Mouse (Mus musculus) heart, embryonic 13.5 days (tissue): ENCODE results near the gene Clasp1. TPM values are rescaled to one million over a fixed set of nuclear protein-coding genes. Genes with fewer than 3 reads are reported as not detected.

Source experiments
- ATAC-seq: fragments of 200-750 bp; cut with Nextera tagmentation; 2 replicates; pipeline ENCODE4 v1.8.0; 2017; ENCODE audit warnings: moderate TSS enrichment; ENCODE audit not compliant: insufficient number of reproducible peaks, low FRiP score, low TSS enrichment; ENCODE audit errors: extremely low read depth
- H3K27ac ChIP-seq: fragments of 300-500 bp; sonication (generic); replicated peaks from 2 replicates; pipeline ENCODE4 v1.5.1; 2015; ENCODE audit warnings: moderate library complexity, mild to moderate bottlenecking, inconsistent platforms
- H3K27me3 ChIP-seq: fragments of 300-500 bp; sonication (generic); replicated peaks from 2 replicates; pipeline ENCODE4 v1.6.1; 2015; ENCODE audit warnings: mild to moderate bottlenecking, inconsistent platforms
- H3K36me3 ChIP-seq: fragments of 300-500 bp; sonication (generic); 2 replicates; pipeline ENCODE4 v1.6.1; 2015; ENCODE audit warnings: mild to moderate bottlenecking, inconsistent platforms
- H3K4me1 ChIP-seq: fragments of 300-500 bp; sonication (generic); 2 replicates; pipeline ENCODE4 v1.6.1; 2015; ENCODE audit warnings: inconsistent platforms
- H3K4me2 ChIP-seq: fragments of 300-500 bp; sonication (generic); 2 replicates; pipeline ENCODE4 v1.6.1; 2015; ENCODE audit warnings: inconsistent platforms, mild to moderate bottlenecking, moderate library complexity
- H3K4me3 ChIP-seq: fragments of 300-500 bp; sonication (generic); 2 replicates; pipeline ENCODE4 v1.5.1; 2015; ENCODE audit warnings: moderate library complexity, mild to moderate bottlenecking, inconsistent platforms
- H3K9ac ChIP-seq: fragments of 300-500 bp; sonication (generic); 2 replicates; pipeline ENCODE4 v1.6.1; 2015; ENCODE audit warnings: inconsistent platforms, mild to moderate bottlenecking, moderate library complexity
- H3K9me3 ChIP-seq: fragments of 300-500 bp; sonication (generic); 2 replicates; pipeline ENCODE4 v1.6.1; 2016; ENCODE audit warnings: inconsistent platforms
- WGBS: fragments of 180-500 bp; shearing (Covaris S2); methylation state at CpG from one replicate; pipeline ENCODE4 v1.1.7; 2015; ENCODE audit warnings: mixed read lengths; 5-methylcytosine and 5-hydroxymethylcytosine counted together
- polyA plus RNA-seq: library from polyadenylated mRNA; unstranded; fragments of >200 nt; fragmentation: Nextera tagmentation; extraction: Ambion mirVana; gene quantifications from 2 replicates; pipeline ENCODE4 v1.2.1, GENCODE M21; 2015

Clasp1 gene
- polyA plus RNA-seq, 1 experiment from 2014 or later = 73.2 TPM

GRCm38 (mm10) chr1:118403440-118403839, 14.6 kb downstream of the Clasp1 start:
- no peak overlapping the region for H3K4me3 ChIP-seq
- H3K9me3 ChIP-seq = no peaks in the 10 kb centered on the region
- no peak for ATAC-seq
- H3K4me1 ChIP-seq = peaks cover 53% of the 10 kb centered on the region
- 73% methylated on average over 3 of the region's 3 CpGs for WGBS
- no peak overlapping the region for H3K9ac ChIP-seq
- no peak overlapping the region for H3K27ac ChIP-seq
- no peak overlapping the region for H3K4me2 ChIP-seq
- H3K36me3 ChIP-seq = no peaks in the 10 kb centered on the region
- H3K27me3 ChIP-seq = no peaks in the 10 kb centered on the region

GRCm38 (mm10) chr1:118407586-118408250, 18.9 kb downstream of the Clasp1 start:
- H3K27me3 ChIP-seq = no peaks in the 10 kb centered on the region
- H3K4me2 ChIP-seq = no peak overlapping the region
- no peaks in the 10 kb centered on the region for H3K9me3 ChIP-seq
- ATAC-seq = no peak
- H3K36me3 ChIP-seq = peaks cover 3% of the 10 kb centered on the region; the same call in 1 of the 2 replicates
- WGBS = 83% methylated on average over 7 of the region's 7 CpGs
- peaks cover 28% of the 10 kb centered on the region for H3K4me1 ChIP-seq
- no peak overlapping the region for H3K9ac ChIP-seq
- H3K27ac ChIP-seq = no peak overlapping the region
- no peak overlapping the region for H3K4me3 ChIP-seq

- Histone ChIP-seq H3K4me1 (peaks cover 22% of the 10 kb centered on the region), H3K4me2 (no peak overlapping the region), H3K27ac (no peak overlapping the region), H3K9me3 (no peaks in the 10 kb centered on the region), H3K36me3 (peaks cover 3% of the 10 kb centered on the region; the same call in 1 of the 2 replicates), H3K4me3 (no peak overlapping the region), H3K27me3 (no peaks in the 10 kb centered on the region), H3K9ac (no peak overlapping the region)
- WGBS = 85% methylated on average over 4 of the region's 4 CpGs
- ATAC-seq = no peak
These were observed 20.4 kb downstream of the Clasp1 start for GRCm38 (mm10) chr1:118409249-118409648.

GRCm38 (mm10) chr1:118410824-118411223, 22.0 kb downstream of the Clasp1 start:
- Histone ChIP-seq H3K4me3 (no peak overlapping the region), H3K9ac (no peak overlapping the region), H3K4me1 (peaks cover 8% of the 10 kb centered on the region), H3K27me3 (no peaks in the 10 kb centered on the region), H3K9me3 (no peaks in the 10 kb centered on the region), H3K36me3 (peaks cover 3% of the 10 kb centered on the region; the same call in 1 of the 2 replicates), H3K27ac (no peak overlapping the region), H3K4me2 (no peak overlapping the region)
- 71% methylated on average over 5 of the region's 5 CpGs for WGBS
- ATAC-seq = no peak

- Histone ChIP-seq H3K36me3 (peaks cover 5% of the 10 kb centered on the region), H3K4me3 (no peak overlapping the region), H3K27ac (no peak overlapping the region), H3K9me3 (no peaks in the 10 kb centered on the region), H3K4me2 (no peak overlapping the region), H3K4me1 (peaks cover 9% of the 10 kb centered on the region; the same call in 1 of the 2 replicates), H3K27me3 (no peaks in the 10 kb centered on the region), H3K9ac (no peak overlapping the region)
- 72% methylated on average over 2 of the region's 2 CpGs for WGBS
- ATAC-seq = no peak
These were observed 24.3 kb downstream of the Clasp1 start for GRCm38 (mm10) chr1:118413169-118413568.

- H3K4me1 ChIP-seq = peaks cover 17% of the 10 kb centered on the region
- peaks cover 28% of the 10 kb centered on the region for H3K36me3 ChIP-seq
- H3K27ac ChIP-seq = no peak overlapping the region
- H3K9me3 ChIP-seq = no peaks in the 10 kb centered on the region
- WGBS = 83% methylated on average over 9 of the region's 9 CpGs
- no peak overlapping the region for H3K4me2 ChIP-seq
- no peak overlapping the region for H3K4me3 ChIP-seq
- no peaks in the 10 kb centered on the region for H3K27me3 ChIP-seq
- no peak overlapping the region for H3K9ac ChIP-seq
- ATAC-seq = no peak
These were observed 28.3 kb downstream of the Clasp1 start for GRCm38 (mm10) chr1:118417047-118417730.

- WGBS = 88% methylated on average over 8 of the region's 8 CpGs
- Histone ChIP-seq H3K9me3 (no peaks in the 10 kb centered on the region), H3K27ac (no peak overlapping the region), H3K4me1 (peaks cover 16% of the 10 kb centered on the region), H3K4me3 (no peak overlapping the region), H3K27me3 (no peaks in the 10 kb centered on the region), H3K36me3 (peaks cover 44% of the 10 kb centered on the region), H3K4me2 (no peak overlapping the region), H3K9ac (no peak overlapping the region)
- ATAC-seq = no peak
These were observed 30.5 kb downstream of the Clasp1 start for GRCm38 (mm10) chr1:118419399-118419798.

GRCm38 (mm10) chr1:118421149-118421548, 32.3 kb downstream of the Clasp1 start:
- no peak overlapping the region for H3K27ac ChIP-seq

GRCm38 (mm10) chr1:118422812-118423211, 34.0 kb downstream of the Clasp1 start:
- no peak for ATAC-seq
- Histone ChIP-seq H3K27me3 (no peaks in the 10 kb centered on the region), H3K9me3 (no peaks in the 10 kb centered on the region), H3K4me2 (no peak overlapping the region), H3K36me3 (peaks cover 51% of the 10 kb centered on the region), H3K9ac (no peak overlapping the region), H3K4me1 (peaks cover 12% of the 10 kb centered on the region), H3K27ac (no peak overlapping the region), H3K4me3 (no peak overlapping the region)
- WGBS = 78% methylated on average over 6 of the region's 6 CpGs

More at GRCm38 (mm10) chr1:118421149-118421548, 32.3 kb downstream of the Clasp1 start:
- Histone ChIP-seq H3K36me3 (peaks cover 51% of the 10 kb centered on the region), H3K4me2 (no peak overlapping the region), H3K4me3 (no peak overlapping the region), H3K9ac (no peak overlapping the region), H3K27me3 (no peaks in the 10 kb centered on the region), H3K4me1 (peaks cover 16% of the 10 kb centered on the region), H3K9me3 (no peaks in the 10 kb centered on the region)
- WGBS = 67% methylated on average over 3 of the region's 3 CpGs
- ATAC-seq = no peak

GRCm38 (mm10) chr1:118425982-118426381, 37.1 kb downstream of the Clasp1 start:
- WGBS = 90% methylated on average over 2 of the region's 2 CpGs
- ATAC-seq = no peak
- no peak overlapping the region for H3K4me2 ChIP-seq
- no peak overlapping the region for H3K4me3 ChIP-seq
- peaks cover 30% of the 10 kb centered on the region for H3K4me1 ChIP-seq
- H3K9ac ChIP-seq = no peak overlapping the region
- H3K36me3 ChIP-seq = peaks cover 30% of the 10 kb centered on the region
- no peaks in the 10 kb centered on the region for H3K9me3 ChIP-seq
- no peaks in the 10 kb centered on the region for H3K27me3 ChIP-seq
- H3K27ac ChIP-seq = no peak overlapping the region

- ATAC-seq = no peak
- Histone ChIP-seq H3K4me1 (peaks cover 22% of the 10 kb centered on the region), H3K4me3 (no peak overlapping the region), H3K9ac (no peak overlapping the region), H3K36me3 (peaks cover 17% of the 10 kb centered on the region), H3K27ac (no peak overlapping the region), H3K4me2 (no peak overlapping the region), H3K9me3 (no peaks in the 10 kb centered on the region), H3K27me3 (no peaks in the 10 kb centered on the region)
- WGBS = 70% methylated on average over 6 of the region's 6 CpGs
These were observed 39.7 kb downstream of the Clasp1 start for GRCm38 (mm10) chr1:118428354-118429084.
